Mouse (Mus musculus): ENCODE results near the gene Olfr1330. TPM values are rescaled to one million over a fixed set of nuclear protein-coding genes. Genes with fewer than 3 reads are reported as not detected.
"Not testable (repeated sequence)": the region's sequence is repeated elsewhere in the genome, so short reads cannot be mapped to it uniquely, and the experiment has no call there.

Gene Olfr1330
- not detected in 2 replicates for polyA plus RNA-seq (2015; fragmentation: Nextera tagmentation; extraction: Ambion mirVana)

DNA sequence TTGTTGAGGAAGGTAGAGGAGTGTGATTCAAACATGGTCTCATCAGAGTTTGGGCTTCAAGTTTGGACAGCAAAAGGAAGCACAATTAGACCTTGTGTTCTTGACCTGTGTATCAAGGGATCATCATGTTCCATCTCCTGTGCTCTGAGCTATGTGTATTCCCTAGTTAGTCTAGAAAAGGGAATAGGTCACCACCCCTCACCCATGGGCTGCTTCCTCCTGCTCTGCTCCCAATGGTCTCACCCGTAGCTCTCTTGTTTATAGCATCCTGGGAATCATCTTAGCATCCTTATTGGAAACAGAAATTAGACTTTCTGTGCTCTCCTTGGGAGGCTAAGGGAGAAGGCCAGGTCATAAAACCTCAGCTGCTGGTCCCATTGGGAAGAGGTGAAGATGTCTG, at the start of gene Olfr1330:
Olfr1330 (plus strand) TSS at position 301 of the 400 bp plus-strand sequence.
- Histone ChIP-seq H3K4me1 (no peaks in the 10 kb centered on the region), H3K27ac (no peak within 1 kb of the TSS), H3K9ac (no peak within 1 kb of the TSS), H3K4me2 (no peak within 1 kb of the TSS), H3K36me3 (replicated peaks) (no peaks in the 10 kb centered on the region), H3K27me3 (replicated peaks) (no peaks in the 10 kb centered on the region), H3K4me3 (no peak within 1 kb of the TSS), H3K9me3 (no peaks in the 10 kb centered on the region)
- no peak for ATAC-seq (replicated peaks)
- WGBS: 95% methylated on average over 1 of the region's 1 CpGs

DNA sequence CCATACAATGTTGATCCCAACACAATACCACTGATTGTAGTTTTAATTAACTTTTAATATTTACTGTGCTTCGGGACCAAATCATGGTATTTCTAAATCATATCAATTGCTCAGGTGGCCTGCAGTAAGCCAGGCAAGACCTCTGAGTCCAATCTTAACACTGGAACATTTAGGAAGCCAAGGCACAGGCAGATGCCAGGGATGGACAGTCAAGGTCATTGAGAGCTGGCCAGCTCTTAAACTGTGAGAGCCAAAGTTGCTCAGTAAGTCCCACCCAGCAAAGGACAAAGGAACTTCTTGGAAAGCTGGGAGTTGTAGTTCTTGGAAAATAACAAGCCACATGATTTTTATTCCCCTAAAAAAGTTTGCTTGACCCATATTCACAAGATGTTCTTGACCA, 26.6 kb upstream of the Olfr1330 start:
- Histone ChIP-seq H3K36me3 (replicated peaks) (no peaks in the 10 kb centered on the region), H3K4me1 (no peaks in the 10 kb centered on the region), H3K27me3 (replicated peaks) (no peaks in the 10 kb centered on the region), H3K9ac (no peak overlapping the region), H3K27ac (no peak overlapping the region), H3K9me3 (no peaks in the 10 kb centered on the region), H3K4me2 (no peak overlapping the region), H3K4me3 (no peak overlapping the region)
- WGBS: 83% methylated on average over 1 of the region's 1 CpGs
- ATAC-seq (replicated peaks): no peak

DNA sequence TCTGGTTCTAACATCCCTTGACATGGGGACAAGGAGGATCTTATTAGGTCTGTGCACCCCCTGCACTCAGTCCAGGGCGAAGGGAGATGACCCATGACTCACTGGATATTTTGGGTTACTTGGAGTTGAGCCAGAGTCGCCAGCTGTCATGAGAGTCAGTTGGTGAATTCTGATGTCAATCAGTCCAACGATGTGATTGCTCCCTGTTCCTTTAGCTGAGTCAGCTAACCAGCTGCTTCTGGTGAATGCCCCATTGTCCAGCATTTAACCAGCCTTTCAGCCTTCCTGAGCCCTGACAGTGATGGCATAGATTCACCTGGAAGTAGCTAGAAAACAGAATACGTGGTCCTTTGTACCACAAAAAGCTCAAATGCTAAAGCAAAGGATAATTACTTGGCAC, 25.7 kb upstream of the Olfr1330 start:
- Histone ChIP-seq H3K9me3 (no peaks in the 10 kb centered on the region), H3K4me1 (no peaks in the 10 kb centered on the region), H3K27me3 (replicated peaks) (no peaks in the 10 kb centered on the region), H3K36me3 (replicated peaks) (no peaks in the 10 kb centered on the region), H3K4me3 (no peak overlapping the region), H3K27ac (no peak overlapping the region), H3K4me2 (no peak overlapping the region), H3K9ac (no peak overlapping the region)
- ATAC-seq (replicated peaks): no peak
- WGBS: 45% methylated on average over 4 of the region's 4 CpGs

DNA sequence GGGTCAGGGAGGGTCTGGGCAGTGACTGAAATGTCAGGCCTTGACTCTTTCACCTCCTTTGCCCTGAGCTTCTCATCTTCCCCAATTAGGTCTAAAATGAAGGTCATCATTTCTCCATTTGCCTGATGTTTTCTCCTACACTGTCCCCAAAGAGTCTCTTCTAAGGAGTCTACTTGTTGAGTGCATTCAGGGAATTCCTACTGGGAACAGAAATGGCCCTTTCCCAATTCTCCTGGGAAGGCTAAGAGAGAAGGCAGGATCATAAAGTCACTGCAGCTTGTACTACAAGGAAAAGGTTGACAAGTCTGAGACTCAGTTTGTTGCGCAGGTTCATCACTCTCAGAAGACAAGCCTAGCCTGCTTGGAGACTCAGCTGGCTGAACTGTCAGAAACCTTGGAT, 24.0 kb upstream of the Olfr1330 start, which contains the start of gene Olfr1331:
Olfr1331 (plus strand) TSS at position 301 of the 400 bp plus-strand sequence.
- Histone ChIP-seq H3K36me3 (replicated peaks) (no peaks in the 10 kb centered on the region), H3K4me1 (no peaks in the 10 kb centered on the region), H3K27me3 (replicated peaks) (no peaks in the 10 kb centered on the region), H3K27ac (no peak within 1 kb of the TSS), H3K9ac (no peak within 1 kb of the TSS), H3K9me3 (no peaks in the 10 kb centered on the region), H3K4me3 (no peak within 1 kb of the TSS), H3K4me2 (no peak within 1 kb of the TSS)
- 95% methylated on average over 1 of the region's 1 CpGs for WGBS
- ATAC-seq (replicated peaks): no peak

DNA sequence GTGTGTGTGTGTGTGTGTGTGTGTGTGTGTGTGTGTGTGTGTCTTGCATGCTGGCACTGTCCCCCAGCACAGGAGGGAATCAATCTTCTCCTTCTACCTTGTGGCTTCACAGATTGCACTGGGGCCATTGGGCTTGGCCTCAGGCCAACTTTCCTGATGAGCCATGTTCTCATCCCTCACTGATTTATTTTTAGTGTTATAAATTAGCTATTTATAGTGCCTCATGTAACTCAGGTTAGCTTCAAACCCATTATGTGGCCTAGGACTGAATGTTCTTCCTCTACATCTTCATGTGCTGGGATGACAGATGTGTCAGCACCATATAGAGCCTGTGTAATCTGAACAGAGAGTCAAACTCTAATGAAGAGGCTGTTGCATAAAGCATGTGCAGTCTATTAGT, 20.8 kb upstream of the Olfr1330 start:
- no peaks in the 10 kb centered on the region for H3K9me3 ChIP-seq
- no peak overlapping the region for H3K27ac ChIP-seq
- H3K4me2 ChIP-seq: no peak overlapping the region
- ATAC-seq (replicated peaks): no peak
- no peaks in the 10 kb centered on the region for H3K36me3 ChIP-seq (replicated peaks)
- no peaks in the 10 kb centered on the region for H3K4me1 ChIP-seq
- no peak overlapping the region for H3K9ac ChIP-seq
- no peak overlapping the region for H3K4me3 ChIP-seq
- no peaks in the 10 kb centered on the region for H3K27me3 ChIP-seq (replicated peaks)

DNA sequence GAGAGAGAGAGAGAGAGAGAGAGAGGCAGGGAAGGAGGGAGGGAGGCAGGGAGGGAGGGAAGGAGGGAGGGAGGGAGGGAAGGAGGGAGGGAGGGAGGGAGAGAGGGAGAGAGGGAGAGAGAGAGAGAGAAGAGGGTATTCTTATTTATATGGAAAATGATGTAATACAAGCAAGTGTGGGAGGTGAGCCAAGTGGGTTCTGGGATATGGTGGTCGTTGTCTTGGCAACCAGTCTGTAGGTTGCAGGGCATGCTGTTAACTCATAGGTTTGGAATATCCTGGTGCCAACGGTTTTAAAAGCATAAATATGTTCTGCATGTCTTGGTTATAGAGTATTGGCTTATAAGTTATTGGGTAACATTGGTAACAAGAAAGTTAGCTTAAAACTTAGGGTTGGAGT, 13.6 kb downstream of the Olfr1330 start:
- WGBS: 68% methylated on average over 2 of the region's 2 CpGs
- Histone ChIP-seq H3K27me3 (replicated peaks) (no peaks in the 10 kb centered on the region), H3K27ac (no peak overlapping the region), H3K9ac (no peak overlapping the region), H3K9me3 (no peaks in the 10 kb centered on the region), H3K36me3 (replicated peaks) (no peaks in the 10 kb centered on the region), H3K4me3 (no peak overlapping the region), H3K4me1 (no peaks in the 10 kb centered on the region), H3K4me2 (no peak overlapping the region)
- ATAC-seq (replicated peaks): no peak

DNA sequence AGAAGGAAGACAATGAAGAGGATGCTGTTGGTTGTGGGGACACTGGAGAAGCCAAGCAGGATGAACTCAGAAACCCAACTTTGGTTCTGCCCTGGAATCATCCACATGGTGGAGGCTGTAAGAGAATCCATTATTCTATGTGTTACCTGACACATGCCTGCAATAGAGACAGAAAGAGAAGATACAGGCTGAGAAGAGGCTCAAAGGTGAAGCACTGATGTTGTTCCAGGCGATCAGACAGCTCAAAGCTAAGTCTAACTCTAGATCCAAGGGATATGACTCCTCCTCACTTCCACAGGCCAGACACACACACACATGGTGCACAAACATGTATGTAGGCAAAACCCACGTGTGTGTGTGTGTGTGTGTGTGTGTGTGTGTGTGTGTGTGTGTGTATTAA, 29.0 kb downstream of the Olfr1330 start, which contains the start of gene Olfr1329:
Olfr1329 (minus strand) TSS at position 101 of the 400 bp plus-strand sequence.
- not testable (repeated sequence) for H3K4me1 ChIP-seq; H3K27me3 ChIP-seq (replicated peaks); H3K9me3 ChIP-seq; H3K4me3 ChIP-seq; H3K9ac ChIP-seq; H3K27ac ChIP-seq; ATAC-seq (replicated peaks); H3K4me2 ChIP-seq; H3K36me3 ChIP-seq (replicated peaks)
- 71% methylated on average over 2 of the region's 2 CpGs for WGBS

DNA sequence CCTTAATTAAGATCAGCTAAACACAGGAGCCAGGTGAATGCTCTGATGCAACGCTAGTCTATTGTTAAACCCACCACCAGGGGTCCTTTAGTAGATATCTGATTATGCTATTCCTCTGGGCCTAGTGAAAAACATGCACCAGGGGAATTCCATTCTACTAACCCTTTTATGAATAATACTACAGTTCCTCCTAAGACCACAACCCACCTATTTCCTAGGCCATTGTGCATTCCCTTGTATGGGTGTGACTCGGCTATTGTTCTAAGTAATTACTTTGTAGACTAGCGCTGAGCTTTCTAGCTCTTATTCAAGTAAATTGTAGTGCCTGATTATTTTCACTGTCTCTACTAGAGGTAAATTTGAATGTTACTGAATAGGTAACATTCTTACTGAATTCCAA, 42.9 kb downstream of the Olfr1330 start:
- not testable (repeated sequence) for H3K36me3 ChIP-seq (replicated peaks); H3K4me3 ChIP-seq; ATAC-seq (replicated peaks); H3K4me1 ChIP-seq; H3K9me3 ChIP-seq; H3K27me3 ChIP-seq (replicated peaks); H3K9ac ChIP-seq; H3K4me2 ChIP-seq; H3K27ac ChIP-seq
- 68% methylated on average over 3 of the region's 3 CpGs for WGBS

DNA sequence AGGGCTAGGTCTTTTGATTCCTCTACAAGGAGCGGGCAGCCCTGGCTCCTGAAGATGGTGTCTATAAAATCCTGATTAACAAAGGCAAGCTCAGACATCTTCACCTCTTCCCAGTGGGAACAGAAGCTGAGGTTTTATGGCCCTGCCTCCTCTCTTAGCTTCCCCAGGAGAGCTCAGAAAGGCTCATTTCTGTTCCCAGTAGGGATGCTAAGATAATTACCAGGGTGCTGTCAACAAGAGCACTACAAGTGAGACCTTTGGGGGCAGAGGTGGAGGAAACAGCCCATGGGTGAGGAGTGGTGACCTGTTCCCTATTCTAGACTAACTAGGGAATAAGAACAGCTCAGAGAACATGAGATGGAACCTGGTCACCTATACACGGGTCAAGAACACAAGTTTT, 50.1 kb downstream of the Olfr1330 start, which contains the start of gene Olfr1328:
Olfr1328 (minus strand) TSS at position 101 of the 400 bp plus-strand sequence.
- H3K27me3 ChIP-seq (replicated peaks): no peaks in the 10 kb centered on the region
- no peak within 1 kb of the TSS for H3K9ac ChIP-seq
- WGBS: 72% methylated on average over 2 of the region's 2 CpGs
- H3K36me3 ChIP-seq (replicated peaks): no peaks in the 10 kb centered on the region
- H3K4me3 ChIP-seq: no peak within 1 kb of the TSS
- ATAC-seq (replicated peaks): no peak
- H3K27ac ChIP-seq: no peak within 1 kb of the TSS
- no peaks in the 10 kb centered on the region for H3K4me1 ChIP-seq
- H3K4me2 ChIP-seq: no peak within 1 kb of the TSS
- no peaks in the 10 kb centered on the region for H3K9me3 ChIP-seq

Other genes with a start within 250 kb of the Olfr1330 start
- not detected in 2 replicates for gene Olfr62, start 229.6 kb upstream of the Olfr1330 start, polyA plus RNA-seq (2015; fragmentation: Nextera tagmentation; extraction: Ambion mirVana)
- gene Olfr1342, start 195.8 kb upstream of the Olfr1330 start, polyA plus RNA-seq (2015; fragmentation: Nextera tagmentation; extraction: Ambion mirVana): not detected in 2 replicates
- not detected in 2 replicates for gene Olfr1341, start 185.1 kb upstream of the Olfr1330 start, polyA plus RNA-seq (2015; fragmentation: Nextera tagmentation; extraction: Ambion mirVana)
- not detected in 2 replicates for gene Olfr1340, start 168.5 kb upstream of the Olfr1330 start, polyA plus RNA-seq (2015; fragmentation: Nextera tagmentation; extraction: Ambion mirVana)
- not detected in 2 replicates for gene Olfr1339, start 156.4 kb upstream of the Olfr1330 start, polyA plus RNA-seq (2015; fragmentation: Nextera tagmentation; extraction: Ambion mirVana)
- gene Olfr1338, start 129.9 kb upstream of the Olfr1330 start, polyA plus RNA-seq (2015; fragmentation: Nextera tagmentation; extraction: Ambion mirVana): not detected in 2 replicates
- not detected in 2 replicates for gene Olfr1337, start 106.0 kb upstream of the Olfr1330 start, polyA plus RNA-seq (2015; fragmentation: Nextera tagmentation; extraction: Ambion mirVana)
- not detected in 2 replicates for gene Olfr1335, start 78.7 kb upstream of the Olfr1330 start, polyA plus RNA-seq (2015; fragmentation: Nextera tagmentation; extraction: Ambion mirVana)
- not detected in 2 replicates for gene Olfr1333, start 52.3 kb upstream of the Olfr1330 start, polyA plus RNA-seq (2015; fragmentation: Nextera tagmentation; extraction: Ambion mirVana)
- gene Olfr1331, start 23.9 kb upstream of the Olfr1330 start, polyA plus RNA-seq (2015; fragmentation: Nextera tagmentation; extraction: Ambion mirVana): not detected in 2 replicates
- gene Olfr1329, start 28.9 kb downstream of the Olfr1330 start, polyA plus RNA-seq (2015; fragmentation: Nextera tagmentation; extraction: Ambion mirVana): not detected in 2 replicates
- not detected in 2 replicates for gene Olfr1328, start 50.0 kb downstream of the Olfr1330 start, polyA plus RNA-seq (2015; fragmentation: Nextera tagmentation; extraction: Ambion mirVana)
- gene Lao1, start 73.0 kb downstream of the Olfr1330 start, polyA plus RNA-seq (2015; fragmentation: Nextera tagmentation; extraction: Ambion mirVana): not detected in 2 replicates
- gene Slc2a1, start 220.1 kb downstream of the Olfr1330 start, polyA plus RNA-seq (2015; fragmentation: Nextera tagmentation; extraction: Ambion mirVana): 96.1 and 97.6 TPM in 2 replicates

Data from midbrain, embryonic 15.5 days (tissue).